Mouse (Mus musculus) left cerebral cortex, adult 11 months (tissue): Measurements from ENCODE around the gene Abca4.
"Not testable (repeated sequence)": the region's sequence is repeated elsewhere in the genome, so short reads cannot be mapped to it uniquely, and the experiment has no call there.

Source experiments
- DNase-seq: peaks from one replicate; pipeline ENCODE4 v3.0.0; 2022; ENCODE audit warnings: low spot score

The Abca4 gene

DNA sequence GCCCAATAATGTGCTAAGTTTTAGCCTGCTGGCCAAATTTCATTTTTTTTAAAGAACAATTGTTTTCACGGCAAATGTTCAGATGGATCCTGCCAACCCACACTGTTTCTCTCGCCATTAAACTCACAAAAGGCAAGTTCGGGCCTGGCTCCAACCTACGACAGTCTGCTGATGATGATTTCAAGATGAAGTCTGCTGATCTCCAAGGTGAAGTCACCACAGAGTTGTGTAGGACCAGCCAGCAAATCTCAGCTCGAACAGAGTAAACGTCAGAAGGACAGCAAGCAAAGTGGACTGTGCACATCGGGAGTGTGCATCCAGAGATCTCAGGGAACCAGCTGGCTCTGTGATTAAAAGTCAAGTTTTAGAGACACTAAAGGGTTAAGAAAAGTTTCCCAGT, 166.6 kb downstream of the Abca4 start:
- DNase-seq: no peak

DNA sequence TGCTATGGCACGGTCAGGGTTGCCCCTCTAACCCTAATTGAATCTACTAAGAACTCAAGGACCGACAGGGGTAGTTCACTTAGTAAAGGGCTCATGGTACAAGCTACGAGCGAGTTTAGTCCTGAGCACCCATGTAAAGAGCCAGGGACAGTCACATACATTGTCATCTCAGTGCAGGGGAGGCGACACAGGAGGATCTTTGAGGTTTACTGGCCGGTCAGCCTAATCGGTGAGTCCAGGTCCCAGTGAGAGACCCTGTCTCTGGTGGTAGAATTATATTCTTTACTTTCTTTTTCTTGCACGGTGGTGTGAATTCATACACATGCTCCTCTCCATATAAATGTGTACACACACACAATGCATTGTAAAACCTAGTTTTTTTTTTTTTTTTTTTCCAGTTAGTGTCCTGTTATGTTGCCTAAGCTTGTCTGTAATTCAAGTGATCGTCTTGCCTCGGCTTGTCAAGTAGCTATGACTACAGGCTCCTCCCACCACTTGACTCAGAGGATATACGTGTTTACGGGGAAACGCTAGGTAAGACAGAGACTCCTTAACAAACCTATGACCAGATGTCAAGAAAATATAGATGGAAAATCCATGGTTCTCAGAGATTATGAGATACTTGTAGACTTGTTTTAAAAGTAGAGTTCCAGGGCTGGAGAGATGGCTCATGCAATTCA, 167.3 kb downstream of the Abca4 start:
- DNase-seq: no peak

DNA sequence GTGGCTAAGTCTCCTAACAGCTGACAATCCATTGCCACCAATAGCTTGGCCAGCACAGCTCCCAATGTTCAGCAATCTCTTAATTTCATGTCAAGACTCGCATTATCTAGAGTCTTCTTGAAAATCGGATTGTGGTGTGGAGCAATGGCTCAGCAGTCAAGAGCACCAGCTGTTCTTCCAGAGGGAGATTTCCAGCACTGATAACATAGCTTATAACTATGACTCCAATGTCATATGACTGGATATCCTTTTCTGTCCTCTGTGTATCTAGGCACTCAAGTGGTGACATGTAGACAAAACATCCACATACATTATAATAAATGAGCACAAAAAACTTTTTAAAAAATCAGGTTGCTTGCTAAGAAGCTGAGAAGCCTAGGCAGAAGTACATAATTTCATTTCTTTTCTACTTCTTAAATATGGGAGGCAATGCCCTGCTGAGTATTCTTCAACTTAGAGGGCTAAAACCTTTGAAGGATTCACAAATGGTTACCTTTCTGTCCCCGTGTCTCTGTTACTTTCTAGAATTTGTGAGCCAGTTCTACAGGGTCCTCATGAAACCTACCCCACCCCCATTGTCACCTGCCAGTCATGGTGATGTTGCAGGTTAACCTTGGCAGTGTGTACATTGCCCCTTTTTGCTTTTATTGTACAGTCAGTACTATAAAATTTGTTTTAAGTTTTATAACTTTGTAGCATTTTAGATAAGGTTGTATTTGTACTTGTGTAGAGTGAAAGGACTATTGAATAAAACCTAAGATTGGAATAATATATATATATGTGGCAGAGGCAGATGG, 177.2 kb downstream of the Abca4 start:
- no peak for DNase-seq

DNA sequence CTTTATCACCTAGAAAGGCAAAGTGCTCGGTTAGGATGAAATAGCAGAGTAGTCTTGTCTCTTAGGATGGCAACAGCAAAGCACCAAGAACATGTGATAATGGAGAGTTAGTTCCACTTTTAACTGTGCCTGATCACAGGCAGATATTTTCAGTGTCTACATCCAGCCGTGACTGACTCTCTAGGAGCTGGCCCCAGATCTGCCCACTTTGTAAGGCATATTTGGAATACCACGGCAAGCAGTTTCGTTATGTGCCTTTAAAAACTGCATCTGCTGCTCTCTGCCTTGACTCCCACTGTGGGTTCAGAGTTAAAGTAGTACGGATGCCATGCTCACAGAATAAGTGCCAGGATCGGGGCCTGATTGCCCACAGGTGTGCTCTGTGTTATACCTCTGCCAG, 182.7 kb downstream of the Abca4 start:
- not testable (repeated sequence) for DNase-seq
